Mouse (Mus musculus): ENCODE results near the gene Bdh1.

DNA sequence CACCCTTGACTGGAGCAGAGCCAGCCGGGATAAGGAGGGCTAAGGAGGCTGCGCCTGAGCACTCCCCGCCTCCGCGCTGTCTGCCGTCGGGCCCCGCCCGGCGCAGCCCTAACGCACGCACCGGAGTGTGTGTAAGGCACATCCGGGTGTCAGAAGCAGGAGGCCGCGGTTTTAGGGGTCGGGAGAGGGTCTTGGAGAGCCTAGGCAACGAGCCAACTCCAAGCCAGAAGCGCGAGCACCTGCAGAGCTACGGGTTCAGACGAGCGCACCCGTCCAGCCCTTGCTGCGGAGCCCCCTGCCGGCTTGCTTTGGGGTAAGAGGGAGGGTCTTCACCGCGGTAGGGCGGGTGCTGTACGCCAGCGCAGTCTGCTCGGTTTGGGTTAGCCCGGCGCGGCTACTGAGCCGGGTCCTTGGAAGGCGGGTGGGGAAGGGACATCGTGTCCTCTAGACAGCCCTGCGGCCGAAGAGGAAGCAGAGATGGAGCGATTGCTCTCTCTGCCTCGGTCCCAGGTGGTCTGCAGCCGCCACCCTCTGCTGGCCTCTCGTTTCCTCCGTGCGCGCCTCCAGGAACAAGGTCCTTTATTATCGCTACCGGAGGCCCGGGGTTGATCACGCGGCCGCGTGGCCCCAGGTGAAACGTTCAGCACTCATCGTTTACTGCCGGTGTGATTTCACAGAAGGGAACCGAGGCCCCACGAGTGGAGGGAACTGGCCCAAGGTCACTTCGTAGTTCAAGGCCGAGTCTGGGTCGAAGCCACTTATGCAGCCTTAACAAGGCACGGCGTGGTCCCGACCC, 6.8 kb downstream of the Bdh1 start:
- TF ChIP-seq CTCF (IDR thresholded peaks at IDR 0.05; ENCODE audit: borderline replicate concordance, insufficient read depth, low read depth, low read length) (no peak), POLR2A (IDR thresholded peaks at IDR 0.05; ENCODE audit: borderline replicate concordance, insufficient read depth, low read length) (peak; percentile 63; the same call in 1 of the 2 replicates)

Data from cerebellum, adult 2 months (tissue).